Mouse (Mus musculus) cerebellum, postnatal 14 days (tissue): ENCODE data around the gene Gna12.
A peak's percentile ranks its signal among the peaks of the same experiment; 100 is the strongest.

Source experiments
- DNase-seq, 2 experiments: peaks; one replicate each; pipeline ENCODE4 v3.0.0; 2021; ENCODE audit warnings: mixed read lengths in 2 of 2

Gene Gna12

GRCm38 (mm10) chr5:140794753-140795152 is 35.5 kb downstream of the Gna12 start:
- no peak for DNase-seq

- no peak for DNase-seq
Observed at GRCm38 (mm10) chr5:140792233-140792632, 38.0 kb downstream of the Gna12 start.

- DNase-seq: peak; percentile 69
Observed at GRCm38 (mm10) chr5:140790937-140791877, 39.0 kb downstream of the Gna12 start.

DNA sequence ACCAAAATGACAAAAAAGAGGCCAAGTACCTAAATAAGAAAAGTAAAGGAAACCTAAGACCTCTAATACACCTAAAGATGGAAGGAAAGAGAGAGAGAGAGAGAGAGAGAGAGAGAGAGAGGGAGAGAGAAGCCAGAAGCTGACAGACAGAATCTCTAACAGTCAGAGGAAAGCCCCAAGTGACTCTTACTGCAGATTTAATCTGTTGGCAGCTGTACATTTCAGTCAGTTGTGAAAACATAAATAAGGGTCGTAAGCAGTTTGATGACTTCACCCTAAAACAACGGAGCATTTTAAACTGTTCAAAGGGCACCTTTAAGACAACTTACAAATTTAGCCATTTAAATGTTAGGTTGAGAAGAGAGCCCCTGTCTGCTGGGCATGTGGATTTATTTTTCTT is 39.8 kb downstream of the Gna12 start:
- no peak for DNase-seq

- DNase-seq: no peak
Observed at GRCm38 (mm10) chr5:140789561-140789960, 40.7 kb downstream of the Gna12 start.

GRCm38 (mm10) chr5:140785240-140785872 is 44.9 kb downstream of the Gna12 start:
- no peak for DNase-seq

DNA sequence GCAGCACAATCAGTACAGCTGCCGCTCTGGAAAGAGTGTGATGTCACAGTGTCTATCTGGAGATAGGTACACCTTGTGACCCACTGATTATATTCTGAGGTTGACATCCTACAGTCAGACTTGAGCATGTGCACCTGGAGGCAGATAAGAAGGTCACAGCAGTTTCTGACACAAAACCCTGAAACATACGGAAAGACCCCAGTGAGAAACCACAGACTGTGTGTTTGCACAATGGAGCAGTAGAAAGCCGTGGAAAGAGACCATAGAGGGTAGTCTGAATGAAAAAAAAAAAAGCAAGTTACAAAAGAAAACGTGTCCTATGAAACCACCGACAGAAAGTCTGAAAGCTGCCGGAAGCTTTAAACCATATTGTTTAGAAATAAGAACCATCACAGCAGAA is 45.9 kb downstream of the Gna12 start:
- DNase-seq: no peak

DNA sequence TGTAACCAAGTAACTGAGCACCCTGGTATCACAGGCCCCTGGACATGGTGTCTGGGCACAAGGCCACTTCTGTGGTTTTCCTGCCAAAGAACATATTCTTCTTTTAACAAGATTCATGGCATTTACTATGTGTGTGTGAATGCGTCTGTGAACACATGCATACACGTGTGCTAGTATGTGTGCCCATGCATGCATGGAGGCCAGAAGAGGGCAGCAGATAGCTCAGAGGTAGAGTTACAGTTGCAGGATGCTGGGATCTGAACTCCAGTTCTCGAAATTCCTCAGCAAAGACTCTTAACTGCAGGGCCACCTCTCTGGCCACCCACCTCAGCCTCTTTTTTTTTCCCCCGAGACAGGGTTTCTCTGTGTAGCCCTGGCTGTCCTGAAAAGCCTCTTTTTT is 46.7 kb downstream of the Gna12 start:
- DNase-seq: no peak

DNA sequence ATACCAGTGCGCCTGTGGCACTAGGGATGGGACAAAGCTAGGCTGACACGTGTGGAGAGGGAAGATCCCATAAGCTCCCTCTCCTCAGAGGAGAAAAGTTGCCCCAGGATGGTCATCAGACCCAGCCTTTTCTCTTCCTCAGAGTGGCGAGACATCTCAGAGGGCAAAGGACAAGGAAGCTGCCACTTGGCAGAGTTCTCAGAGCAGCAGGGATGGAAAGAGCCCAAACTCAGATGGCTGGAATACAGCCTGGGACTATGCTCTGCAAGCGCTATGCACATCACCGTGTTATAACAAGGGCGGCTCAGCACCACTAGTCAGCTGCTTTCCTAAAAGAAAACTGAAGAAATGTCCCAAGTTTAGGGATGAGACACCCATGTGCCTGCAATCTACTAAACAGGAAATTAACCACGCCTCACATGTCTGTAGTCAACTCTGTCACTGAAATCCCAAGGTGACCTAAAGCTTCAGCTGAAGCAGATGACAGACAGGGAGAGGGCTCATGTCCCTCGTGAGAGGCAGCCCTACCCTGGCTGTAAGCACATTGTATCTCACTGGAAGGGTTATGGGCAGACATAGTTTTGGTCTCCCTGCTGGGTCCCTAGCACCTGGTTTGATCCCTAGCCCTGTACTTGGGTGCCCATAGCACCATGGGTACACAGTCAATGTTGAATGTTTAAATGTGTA is 48.2 kb downstream of the Gna12 start:
- no peak for DNase-seq

GRCm38 (mm10) chr5:140781122-140781521 is 49.1 kb downstream of the Gna12 start:
- DNase-seq: no peak

DNA sequence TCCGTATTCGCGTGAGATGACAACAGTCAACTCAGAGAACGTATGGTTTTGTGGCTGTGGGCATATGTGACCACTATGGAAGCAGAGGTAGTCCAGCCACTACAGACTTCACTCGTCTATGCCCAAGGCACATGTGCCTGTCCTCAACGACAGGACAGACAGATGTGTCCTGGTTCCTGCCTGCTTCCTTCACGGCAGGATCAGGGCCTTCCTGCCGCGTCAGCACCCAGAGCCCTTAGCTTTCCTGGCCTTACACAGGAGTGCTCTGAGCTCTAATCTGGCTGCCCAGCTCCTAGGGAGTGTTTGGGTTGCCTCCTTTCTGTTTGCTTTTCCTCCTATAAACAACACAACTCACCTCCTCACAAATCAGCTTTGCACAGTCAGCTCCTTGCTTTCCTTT is 53.3 kb downstream of the Gna12 start:
- DNase-seq: no peak

DNA sequence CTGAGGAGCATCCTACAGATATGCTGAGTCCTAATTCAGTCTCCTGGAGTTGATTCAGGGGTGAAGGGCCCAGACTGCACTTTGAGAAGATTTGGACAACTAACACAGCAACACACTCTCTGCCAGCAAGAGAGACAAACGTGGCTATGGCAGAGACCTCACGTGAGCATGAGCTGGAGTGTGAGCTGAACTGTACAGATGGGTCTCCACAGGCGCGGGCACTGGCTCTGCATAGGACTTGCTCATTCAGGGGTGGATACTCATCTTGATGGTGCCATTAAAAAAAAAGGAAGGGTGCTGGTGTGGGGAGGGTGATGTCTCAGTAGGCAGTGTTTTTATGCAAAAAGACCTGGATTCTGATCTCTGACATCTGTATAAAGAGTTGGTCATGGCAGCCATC is 55.1 kb downstream of the Gna12 start:
- DNase-seq: peak; percentile 59 to 71

DNA sequence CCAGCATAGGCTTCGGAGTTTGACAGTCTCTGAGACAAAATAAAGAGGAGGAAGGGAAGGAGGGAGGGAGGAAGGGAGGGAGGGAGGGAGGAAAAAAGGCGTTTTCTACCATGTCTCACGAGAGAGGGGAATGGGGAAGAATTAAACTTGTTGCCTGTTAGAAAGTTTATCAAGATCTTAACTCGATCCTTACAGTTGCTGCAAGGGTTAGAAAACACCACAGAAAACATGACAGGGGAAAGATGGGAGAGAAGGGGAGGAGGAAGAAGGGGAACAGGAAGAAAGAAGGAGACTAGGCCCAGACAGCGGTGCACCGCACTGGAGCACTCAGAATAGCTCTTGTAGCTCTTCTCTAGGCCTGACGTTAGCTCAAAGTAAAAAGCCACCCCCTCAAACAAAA is 58.1 kb downstream of the Gna12 start:
- no peak for DNase-seq

GRCm38 (mm10) chr5:140771612-140772011 is 58.6 kb downstream of the Gna12 start:
- no peak for DNase-seq

- DNase-seq: peak; percentile 72
Observed at GRCm38 (mm10) chr5:140768333-140768732, 61.9 kb downstream of the Gna12 start.

GRCm38 (mm10) chr5:140767704-140768141 is 62.5 kb downstream of the Gna12 start:
- peak; percentile 65 to 78 for DNase-seq

- DNase-seq: no peak
Observed at GRCm38 (mm10) chr5:140766566-140766965, 63.7 kb downstream of the Gna12 start.

DNA sequence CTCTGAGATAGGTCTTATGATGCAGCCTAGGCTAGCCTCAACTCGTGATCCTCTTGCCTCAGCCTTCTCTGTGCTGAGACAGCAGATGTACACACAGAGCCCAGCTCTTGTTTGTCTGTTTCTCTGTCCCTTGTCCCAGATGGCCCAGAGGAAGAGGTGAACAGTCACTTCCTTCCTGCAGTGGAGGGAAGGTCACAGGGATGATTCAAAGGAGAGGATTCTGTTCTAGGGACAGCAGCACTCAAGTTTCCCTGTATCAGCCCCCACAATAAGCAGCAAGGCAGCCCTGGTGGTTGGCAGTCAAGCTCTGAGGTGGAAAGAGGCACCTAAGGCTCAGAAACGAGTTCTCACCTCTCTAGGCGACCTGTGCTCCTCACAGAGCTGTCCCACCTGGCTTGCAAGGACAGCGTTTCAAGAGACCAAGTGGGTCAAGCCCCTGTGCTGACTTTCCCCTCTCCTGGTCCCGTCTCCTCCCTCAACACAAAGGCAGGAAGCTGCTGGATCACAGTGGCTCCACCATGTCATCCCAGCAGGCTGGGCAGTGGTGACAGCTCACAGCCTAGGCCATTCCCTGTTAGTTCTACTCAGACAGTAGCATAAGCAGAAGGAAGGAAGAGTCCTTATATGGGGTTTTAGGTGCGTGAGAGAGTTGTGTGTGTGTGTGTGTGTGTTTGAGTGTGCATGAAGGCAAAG is 65.2 kb downstream of the Gna12 start:
- DNase-seq: no peak

DNA sequence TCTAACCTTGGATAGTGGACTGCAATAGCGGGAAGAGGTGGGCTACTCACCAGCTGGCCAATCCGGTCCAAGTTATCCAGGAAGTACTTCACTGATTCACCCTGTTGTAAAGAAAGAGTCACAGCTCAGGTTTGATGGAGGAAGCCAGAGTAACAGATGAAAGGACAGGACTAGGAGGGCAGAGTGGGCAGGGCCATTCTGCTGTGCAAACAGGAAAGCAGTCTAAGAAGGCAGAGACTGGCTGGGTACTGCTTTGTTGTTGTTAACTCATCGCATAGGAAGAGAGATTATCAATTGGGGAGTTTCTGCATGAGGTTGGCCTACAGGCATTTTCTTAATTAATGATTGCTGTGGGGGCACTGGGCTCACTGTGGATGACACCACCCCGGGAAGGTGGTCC is 67.7 kb downstream of the Gna12 start:
- no peak for DNase-seq

DNA sequence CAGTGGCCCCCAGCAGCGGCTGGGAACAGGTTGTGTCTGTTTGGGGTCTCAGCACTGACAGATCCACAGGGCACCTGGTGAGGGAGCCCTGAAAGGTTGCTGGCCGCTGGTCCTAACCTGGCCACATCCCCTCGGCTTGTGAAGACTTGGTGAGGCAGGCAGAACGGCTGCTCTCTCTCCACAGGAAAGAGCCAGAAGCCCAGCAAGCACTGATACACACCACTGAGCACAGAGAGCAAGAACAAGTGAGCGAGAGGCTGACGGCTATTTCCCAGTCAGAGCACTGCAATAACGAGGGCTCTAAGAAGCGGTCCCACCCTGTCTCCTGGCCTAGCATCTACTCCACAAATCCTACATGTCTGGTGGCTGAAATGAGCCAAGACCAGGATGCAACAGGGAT is 71.4 kb downstream of the Gna12 start:
- no peak for DNase-seq

DNA sequence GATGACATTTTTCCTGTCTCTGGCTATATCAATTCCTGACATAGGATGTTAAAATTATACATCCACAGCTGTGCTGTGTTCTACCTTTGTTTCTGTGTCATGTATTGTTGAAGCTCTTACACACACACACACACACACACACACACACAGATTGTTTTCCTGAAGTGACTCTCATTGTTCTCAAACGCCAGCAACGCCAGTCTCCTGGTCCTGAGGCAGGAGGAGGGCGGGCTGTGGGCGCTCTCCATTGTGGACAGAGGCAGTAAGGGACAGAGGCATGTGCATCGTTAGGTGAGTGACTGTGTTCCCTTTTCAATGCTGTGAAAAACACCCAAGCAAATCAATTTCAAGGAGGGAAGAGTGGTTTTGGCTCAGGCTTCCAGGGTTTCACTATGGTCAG is 77.0 kb downstream of the Gna12 start:
- no peak for DNase-seq

- no peak for DNase-seq
Observed at GRCm38 (mm10) chr5:140752639-140753038, 77.6 kb downstream of the Gna12 start.

DNA sequence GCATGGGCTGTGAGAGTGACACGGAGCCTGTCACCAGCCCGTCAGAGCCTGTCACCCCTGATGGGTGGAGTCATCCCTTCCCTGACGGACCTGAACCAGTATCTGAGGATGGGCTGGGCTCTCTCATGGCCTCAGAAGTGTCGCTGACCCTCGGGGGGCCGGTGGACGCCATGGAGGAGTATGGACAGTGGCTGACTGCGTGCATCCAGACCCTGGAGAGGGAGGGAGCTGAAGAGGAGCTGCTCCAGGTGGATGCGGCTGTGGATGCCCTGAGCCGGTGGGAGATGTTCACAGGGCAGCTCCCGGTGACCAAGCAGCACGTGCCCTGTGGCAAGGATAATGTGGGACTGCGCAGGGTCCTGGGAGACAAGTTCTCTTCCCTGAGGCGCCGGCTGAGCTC is 78.2 kb downstream of the Gna12 start:
- no peak for DNase-seq
